Mouse (Mus musculus) lung, embryonic 15.5 days (tissue): Measurements from ENCODE around the gene Gstt3. TPM values are rescaled to one million over a fixed set of nuclear protein-coding genes. Genes with fewer than 3 reads are reported as not detected.
A peak's percentile ranks its signal among the peaks of the same experiment; 100 is the strongest.

ENCODE experiments used
- ATAC-seq: fragments of 200-750 bp; cut with Nextera tagmentation; 2 replicates; pipeline ENCODE4 v1.8.0; 2017; ENCODE audit warnings: moderate number of reproducible peaks, borderline replicate concordance; ENCODE audit not compliant: low FRiP score, low TSS enrichment; ENCODE audit errors: extremely low read depth
- H3K27ac ChIP-seq: fragments of 300-500 bp; sonication (generic); 2 replicates; pipeline ENCODE4 v1.5.1; 2015; ENCODE audit warnings: moderate library complexity, mild to moderate bottlenecking, inconsistent platforms
- H3K27me3 ChIP-seq: fragments of 300-500 bp; sonication (generic); 2 replicates; pipeline ENCODE4 v1.6.1; 2015; ENCODE audit warnings: inconsistent platforms
- H3K36me3 ChIP-seq: fragments of 300-500 bp; sonication (generic); 2 replicates; pipeline ENCODE4 v1.6.1; 2015; ENCODE audit warnings: inconsistent platforms
- H3K4me1 ChIP-seq: fragments of 300-500 bp; sonication (generic); 2 replicates; pipeline ENCODE4 v1.6.1; 2015; ENCODE audit warnings: inconsistent platforms
- H3K4me2 ChIP-seq: fragments of 300-500 bp; sonication (generic); 2 replicates; pipeline ENCODE4 v1.6.1; 2015; ENCODE audit warnings: inconsistent platforms, mild to moderate bottlenecking, moderate library complexity
- H3K4me3 ChIP-seq: fragments of 300-500 bp; sonication (generic); 2 replicates; pipeline ENCODE4 v1.5.1; 2015; ENCODE audit warnings: mild to moderate bottlenecking, inconsistent platforms
- H3K9ac ChIP-seq: fragments of 300-500 bp; sonication (generic); 2 replicates; pipeline ENCODE4 v1.6.1; 2015; ENCODE audit warnings: inconsistent platforms
- H3K9me3 ChIP-seq: fragments of 300-500 bp; sonication (generic); 2 replicates; pipeline ENCODE4 v1.6.1; 2016; ENCODE audit warnings: inconsistent platforms
- WGBS: fragments of 180-500 bp; shearing (Covaris S2); methylation state at CpG from one replicate; pipeline ENCODE4 v1.1.7; 2015; 5-methylcytosine and 5-hydroxymethylcytosine counted together
- polyA plus RNA-seq: library from polyadenylated mRNA; unstranded; fragments of >200 nt; fragmentation: Nextera tagmentation; extraction: Ambion mirVana; gene quantifications from 2 replicates; pipeline ENCODE4 v1.2.1, GENCODE M21; 2015

The Gstt3 gene
- 27.7 and 27.8 TPM in 2 replicates for polyA plus RNA-seq

GRCm38 (mm10) chr10:75780769-75781578 lies at the start of gene Gstt3, which contains the start of gene Gm20441:
Gene Gstt3, minus strand, starts transcription at chr10:75781414.
Gene Gm20441, minus strand, starts transcription at chr10:75780954.
- ATAC-seq = peak; percentile 87
- no peaks in the 10 kb centered on the region for H3K36me3 ChIP-seq
- peaks cover 21% of the 10 kb centered on the region; the same call in 1 of the 2 replicates for H3K27me3 ChIP-seq
- peak within 1 kb of the TSS; percentile 54 for H3K9ac ChIP-seq
- H3K4me2 ChIP-seq = peak within 1 kb of the TSS; percentile 81
- 2% methylated on average over 28 of the region's 28 CpGs for WGBS
- no peaks in the 10 kb centered on the region for H3K9me3 ChIP-seq
- H3K4me3 ChIP-seq = peak within 1 kb of the TSS; percentile 51
- H3K27ac ChIP-seq = peak within 1 kb of the TSS; percentile 88
- H3K4me1 ChIP-seq = peaks cover 14% of the 10 kb centered on the region

- no peak for ATAC-seq
- no peaks in the 10 kb centered on the region for H3K36me3 ChIP-seq
- no peak overlapping the region for H3K4me3 ChIP-seq
- no peak overlapping the region for H3K27ac ChIP-seq
- no peak overlapping the region for H3K9ac ChIP-seq
- H3K4me1 ChIP-seq = peaks cover 32% of the 10 kb centered on the region
- H3K9me3 ChIP-seq = no peaks in the 10 kb centered on the region
- no peak overlapping the region for H3K4me2 ChIP-seq
- no peaks in the 10 kb centered on the region for H3K27me3 ChIP-seq
- 74% methylated on average over 2 of the region's 2 CpGs for WGBS
These were observed 49.1 kb upstream of the Gstt3 start for GRCm38 (mm10) chr10:75830275-75830670.

GRCm38 (mm10) chr10:75829529-75830274 lies 48.5 kb upstream of the Gstt3 start:
- no peak for ATAC-seq

GRCm38 (mm10) chr10:75828500-75828931 lies 47.3 kb upstream of the Gstt3 start:
- peak; percentile 41 for ATAC-seq
- no peak overlapping the region for H3K4me2 ChIP-seq
- H3K27me3 ChIP-seq = no peaks in the 10 kb centered on the region
- H3K27ac ChIP-seq = 0 out of 2 replicates have a peak overlapping the region, but pooled peaks have one; percentile 8
- H3K4me1 ChIP-seq = peaks cover 16% of the 10 kb centered on the region
- H3K4me3 ChIP-seq = no peak overlapping the region
- H3K9me3 ChIP-seq = no peaks in the 10 kb centered on the region
- no peak overlapping the region for H3K9ac ChIP-seq
- no peaks in the 10 kb centered on the region for H3K36me3 ChIP-seq

More at GRCm38 (mm10) chr10:75829529-75830274, 48.5 kb upstream of the Gstt3 start:
- no peaks in the 10 kb centered on the region for H3K36me3 ChIP-seq
- H3K27ac ChIP-seq = no peak overlapping the region
- H3K27me3 ChIP-seq = no peaks in the 10 kb centered on the region
- 70% methylated on average over 2 of the region's 2 CpGs for WGBS
- H3K4me3 ChIP-seq = no peak overlapping the region
- no peaks in the 10 kb centered on the region for H3K9me3 ChIP-seq
- no peak overlapping the region for H3K4me2 ChIP-seq
- peaks cover 27% of the 10 kb centered on the region for H3K4me1 ChIP-seq
- no peak overlapping the region for H3K9ac ChIP-seq

GRCm38 (mm10) chr10:75827668-75828360 lies 46.6 kb upstream of the Gstt3 start:
- peak; percentile 67 for ATAC-seq

GRCm38 (mm10) chr10:75824530-75824929 lies 43.3 kb upstream of the Gstt3 start:
- Histone ChIP-seq H3K4me2 (no peak overlapping the region), H3K36me3 (no peaks in the 10 kb centered on the region), H3K4me3 (no peak overlapping the region), H3K9me3 (no peaks in the 10 kb centered on the region), H3K27ac (no peak overlapping the region), H3K27me3 (no peaks in the 10 kb centered on the region), H3K4me1 (peaks cover 13% of the 10 kb centered on the region), H3K9ac (no peak overlapping the region)
- 74% methylated on average over 4 of the region's 4 CpGs for WGBS
- ATAC-seq = no peak

More at GRCm38 (mm10) chr10:75827668-75828360, 46.6 kb upstream of the Gstt3 start:
- no peak overlapping the region for H3K9ac ChIP-seq
- no peaks in the 10 kb centered on the region for H3K27me3 ChIP-seq
- peaks cover 13% of the 10 kb centered on the region for H3K4me1 ChIP-seq
- H3K9me3 ChIP-seq = no peaks in the 10 kb centered on the region
- H3K36me3 ChIP-seq = no peaks in the 10 kb centered on the region
- 67% methylated on average over 4 of the region's 4 CpGs for WGBS
- H3K27ac ChIP-seq = peak overlapping the region; percentile 15; the same call in 1 of the 2 replicates
- no peak overlapping the region for H3K4me3 ChIP-seq
- H3K4me2 ChIP-seq = no peak overlapping the region

GRCm38 (mm10) chr10:75823782-75824181 lies 42.6 kb upstream of the Gstt3 start:
- 78% methylated on average over 1 of the region's 1 CpGs for WGBS

GRCm38 (mm10) chr10:75822443-75822842 lies 41.2 kb upstream of the Gstt3 start, which contains the start of gene Gstt4:
Gene Gstt4, minus strand, starts transcription at chr10:75822543.
- H3K4me1 ChIP-seq = peaks cover 5% of the 10 kb centered on the region
- no peaks in the 10 kb centered on the region for H3K36me3 ChIP-seq
- no peak within 1 kb of the TSS for H3K27ac ChIP-seq
- H3K9me3 ChIP-seq = no peaks in the 10 kb centered on the region
- H3K27me3 ChIP-seq = no peaks in the 10 kb centered on the region
- 94% methylated on average over 2 of the region's 2 CpGs for WGBS
- H3K4me2 ChIP-seq = no peak within 1 kb of the TSS
- ATAC-seq = no peak
- no peak within 1 kb of the TSS for H3K9ac ChIP-seq
- no peak within 1 kb of the TSS for H3K4me3 ChIP-seq

More at GRCm38 (mm10) chr10:75823782-75824181, 42.6 kb upstream of the Gstt3 start:
- Histone ChIP-seq H3K36me3 (no peaks in the 10 kb centered on the region), H3K27ac (no peak overlapping the region), H3K4me2 (no peak overlapping the region), H3K9ac (no peak overlapping the region), H3K27me3 (no peaks in the 10 kb centered on the region), H3K9me3 (no peaks in the 10 kb centered on the region), H3K4me1 (peaks cover 11% of the 10 kb centered on the region), H3K4me3 (no peak overlapping the region)
- ATAC-seq = no peak

- H3K4me2 ChIP-seq = no peak overlapping the region
- no peak overlapping the region for H3K27ac ChIP-seq
- no peaks in the 10 kb centered on the region for H3K36me3 ChIP-seq
- H3K27me3 ChIP-seq = no peaks in the 10 kb centered on the region
- no peak for ATAC-seq
- no peak overlapping the region for H3K9ac ChIP-seq
- H3K4me3 ChIP-seq = no peak overlapping the region
- H3K9me3 ChIP-seq = no peaks in the 10 kb centered on the region
- 81% methylated on average over 5 of the region's 5 CpGs for whole genome bisulfite sequencing
- H3K4me1 ChIP-seq = no peaks in the 10 kb centered on the region
These were observed 38.7 kb upstream of the Gstt3 start for GRCm38 (mm10) chr10:75819882-75820281.

GRCm38 (mm10) chr10:75818641-75819040 lies 37.4 kb upstream of the Gstt3 start:
- no peak overlapping the region for H3K4me2 ChIP-seq
- no peaks in the 10 kb centered on the region for H3K36me3 ChIP-seq
- no peak overlapping the region for H3K27ac ChIP-seq
- no peak overlapping the region for H3K9ac ChIP-seq
- no peaks in the 10 kb centered on the region for H3K4me1 ChIP-seq
- no peak for ATAC-seq
- H3K9me3 ChIP-seq = no peaks in the 10 kb centered on the region
- no peak overlapping the region for H3K4me3 ChIP-seq
- WGBS = 50% methylated on average over 10 of the region's 10 CpGs
- no peaks in the 10 kb centered on the region for H3K27me3 ChIP-seq

- Histone ChIP-seq H3K36me3 (no peaks in the 10 kb centered on the region), H3K27me3 (no peaks in the 10 kb centered on the region), H3K4me2 (no peak overlapping the region), H3K27ac (no peak overlapping the region), H3K4me3 (no peak overlapping the region), H3K9ac (no peak overlapping the region), H3K9me3 (no peaks in the 10 kb centered on the region), H3K4me1 (no peaks in the 10 kb centered on the region)
- no peak for ATAC-seq
- 48% methylated on average over 2 of the region's 2 CpGs for WGBS
These were observed 23.0 kb upstream of the Gstt3 start for GRCm38 (mm10) chr10:75804217-75804616.
